Mouse (Mus musculus): Measurements from ENCODE around the gene Sec31a. TPM values are rescaled to one million over a fixed set of nuclear protein-coding genes. Genes with fewer than 3 reads are reported as not detected.

The Sec31a gene
- polyA plus RNA-seq, 1 experiment from 2014 or later, result 117 TPM

GRCm38 (mm10) chr5:100370919-100371318 is 45.1 kb downstream of the Sec31a start:
- 50% methylated on average over 1 of the region's 1 CpGs for WGBS
- Histone ChIP-seq H3K4me2 (ENCODE audit: low read depth, low read length, severe bottlenecking) (no peak overlapping the region), H3K27ac (ENCODE audit: low read depth, low read length) (no peak overlapping the region), H3K4me3 (ENCODE audit: low read depth, low read length) (no peak overlapping the region), H3K9ac (ENCODE audit: low read length) (no peak overlapping the region), H3K36me3 (ENCODE audit: control insufficient read depth, insufficient read depth, low read length) (peaks cover 8% of the 10 kb centered on the region; the same call in 1 of the 2 replicates), H3K9me3 (ENCODE audit: control insufficient read depth, low read length) (no peaks in the 10 kb centered on the region), H3K4me1 (replicated peaks; ENCODE audit: control insufficient read depth, insufficient read depth, low read length) (no peaks in the 10 kb centered on the region), H3K27me3 (ENCODE audit: control insufficient read depth, insufficient read depth, low read length) (no peaks in the 10 kb centered on the region)
- ATAC-seq (replicated peaks; ENCODE audit: low FRiP score), result no peak
- no peak for DNase-seq (ENCODE audit: low spot score)

- H3K36me3 ChIP-seq (ENCODE audit: control insufficient read depth, insufficient read depth, low read length), result peaks cover 8% of the 10 kb centered on the region; the same call in 1 of the 2 replicates
These were observed 46.1 kb downstream of the Sec31a start for GRCm38 (mm10) chr5:100369825-100370459.

GRCm38 (mm10) chr5:100369093-100369492 is 46.9 kb downstream of the Sec31a start:
- Histone ChIP-seq H3K9ac (ENCODE audit: low read length) (no peak overlapping the region), H3K4me2 (ENCODE audit: low read depth, low read length, severe bottlenecking) (no peak overlapping the region), H3K4me1 (replicated peaks; ENCODE audit: control insufficient read depth, insufficient read depth, low read length) (no peaks in the 10 kb centered on the region), H3K36me3 (ENCODE audit: control insufficient read depth, insufficient read depth, low read length) (peaks cover 4% of the 10 kb centered on the region; the same call in 1 of the 2 replicates), H3K9me3 (ENCODE audit: control insufficient read depth, low read length) (no peaks in the 10 kb centered on the region), H3K4me3 (ENCODE audit: low read depth, low read length) (no peak overlapping the region), H3K27ac (ENCODE audit: low read depth, low read length) (no peak overlapping the region), H3K27me3 (ENCODE audit: control insufficient read depth, insufficient read depth, low read length) (no peaks in the 10 kb centered on the region)
- 95% methylated on average over 6 of the region's 6 CpGs for WGBS
- DNase-seq (ENCODE audit: low spot score) (no peak), ATAC-seq (replicated peaks; ENCODE audit: low FRiP score) (no peak)

More at GRCm38 (mm10) chr5:100369825-100370459, 46.1 kb downstream of the Sec31a start:
- H3K9me3 ChIP-seq (ENCODE audit: control insufficient read depth, low read length), result no peaks in the 10 kb centered on the region
- DNase-seq (ENCODE audit: low spot score), result no peak
- H3K4me3 ChIP-seq (ENCODE audit: low read depth, low read length), result no peak overlapping the region
- WGBS, result 94% methylated on average over 11 of the region's 11 CpGs
- H3K9ac ChIP-seq (ENCODE audit: low read length), result no peak overlapping the region
- H3K4me2 ChIP-seq (ENCODE audit: low read depth, low read length, severe bottlenecking), result no peak overlapping the region
- ATAC-seq (replicated peaks; ENCODE audit: low FRiP score), result no peak
- no peak overlapping the region for H3K27ac ChIP-seq (ENCODE audit: low read depth, low read length)
- H3K27me3 ChIP-seq (ENCODE audit: control insufficient read depth, insufficient read depth, low read length), result no peaks in the 10 kb centered on the region
- no peaks in the 10 kb centered on the region for H3K4me1 ChIP-seq (replicated peaks; ENCODE audit: control insufficient read depth, insufficient read depth, low read length)

GRCm38 (mm10) chr5:100368527-100368926 is 47.5 kb downstream of the Sec31a start:
- Histone ChIP-seq H3K36me3 (ENCODE audit: control insufficient read depth, insufficient read depth, low read length) (peaks cover 4% of the 10 kb centered on the region; the same call in 1 of the 2 replicates), H3K9me3 (ENCODE audit: control insufficient read depth, low read length) (no peaks in the 10 kb centered on the region), H3K4me1 (replicated peaks; ENCODE audit: control insufficient read depth, insufficient read depth, low read length) (no peaks in the 10 kb centered on the region), H3K27me3 (ENCODE audit: control insufficient read depth, insufficient read depth, low read length) (no peaks in the 10 kb centered on the region), H3K27ac (ENCODE audit: low read depth, low read length) (no peak overlapping the region), H3K9ac (ENCODE audit: low read length) (no peak overlapping the region), H3K4me3 (ENCODE audit: low read depth, low read length) (no peak overlapping the region), H3K4me2 (ENCODE audit: low read depth, low read length, severe bottlenecking) (no peak overlapping the region)
- ATAC-seq (replicated peaks; ENCODE audit: low FRiP score) (no peak), DNase-seq (ENCODE audit: low spot score) (no peak)
- WGBS, result 93% methylated on average over 5 of the region's 5 CpGs

GRCm38 (mm10) chr5:100367051-100367450 is 49.0 kb downstream of the Sec31a start:
- DNase-seq (ENCODE audit: low spot score) (no peak), ATAC-seq (replicated peaks; ENCODE audit: low FRiP score) (no peak)
- no peak overlapping the region for H3K9ac ChIP-seq (ENCODE audit: low read length)
- no peaks in the 10 kb centered on the region for H3K4me1 ChIP-seq (replicated peaks; ENCODE audit: control insufficient read depth, insufficient read depth, low read length)
- H3K4me3 ChIP-seq (ENCODE audit: low read depth, low read length), result no peak overlapping the region
- 92% methylated on average over 2 of the region's 2 CpGs for WGBS
- H3K27me3 ChIP-seq (ENCODE audit: control insufficient read depth, insufficient read depth, low read length), result no peaks in the 10 kb centered on the region
- no peak overlapping the region for H3K27ac ChIP-seq (ENCODE audit: low read depth, low read length)
- no peaks in the 10 kb centered on the region for H3K9me3 ChIP-seq (ENCODE audit: control insufficient read depth, low read length)
- H3K4me2 ChIP-seq (ENCODE audit: low read depth, low read length, severe bottlenecking), result no peak overlapping the region
- peaks cover 3% of the 10 kb centered on the region; the same call in 1 of the 2 replicates for H3K36me3 ChIP-seq (ENCODE audit: control insufficient read depth, insufficient read depth, low read length)

- Histone ChIP-seq H3K9ac (ENCODE audit: low read length) (no peak overlapping the region), H3K36me3 (ENCODE audit: control insufficient read depth, insufficient read depth, low read length) (peaks cover 3% of the 10 kb centered on the region; the same call in 1 of the 2 replicates), H3K9me3 (ENCODE audit: control insufficient read depth, low read length) (no peaks in the 10 kb centered on the region), H3K4me2 (ENCODE audit: low read depth, low read length, severe bottlenecking) (no peak overlapping the region), H3K4me1 (replicated peaks; ENCODE audit: control insufficient read depth, insufficient read depth, low read length) (no peaks in the 10 kb centered on the region), H3K27ac (ENCODE audit: low read depth, low read length) (no peak overlapping the region), H3K4me3 (ENCODE audit: low read depth, low read length) (no peak overlapping the region), H3K27me3 (ENCODE audit: control insufficient read depth, insufficient read depth, low read length) (no peaks in the 10 kb centered on the region)
- WGBS, result 87% methylated on average over 6 of the region's 6 CpGs
- DNase-seq (ENCODE audit: low spot score) (no peak), ATAC-seq (replicated peaks; ENCODE audit: low FRiP score) (no peak)
These were observed 55.7 kb downstream of the Sec31a start for GRCm38 (mm10) chr5:100360296-100360695.

- 54% methylated on average over 8 of the region's 8 CpGs for WGBS
- Histone ChIP-seq H3K9ac (ENCODE audit: low read length) (no peak overlapping the region), H3K4me2 (ENCODE audit: low read depth, low read length, severe bottlenecking) (no peak overlapping the region), H3K9me3 (ENCODE audit: control insufficient read depth, low read length) (no peaks in the 10 kb centered on the region), H3K4me1 (replicated peaks; ENCODE audit: control insufficient read depth, insufficient read depth, low read length) (no peaks in the 10 kb centered on the region), H3K36me3 (ENCODE audit: control insufficient read depth, insufficient read depth, low read length) (peaks cover 3% of the 10 kb centered on the region; the same call in 1 of the 2 replicates), H3K27ac (ENCODE audit: low read depth, low read length) (no peak overlapping the region), H3K27me3 (ENCODE audit: control insufficient read depth, insufficient read depth, low read length) (no peaks in the 10 kb centered on the region), H3K4me3 (ENCODE audit: low read depth, low read length) (no peak overlapping the region)
- ATAC-seq (replicated peaks; ENCODE audit: low FRiP score) (no peak), DNase-seq (ENCODE audit: low spot score) (no peak)
These were observed 57.7 kb downstream of the Sec31a start for GRCm38 (mm10) chr5:100358334-100358733.

GRCm38 (mm10) chr5:100354644-100355043 is 61.4 kb downstream of the Sec31a start:
- Histone ChIP-seq H3K36me3 (ENCODE audit: control insufficient read depth, insufficient read depth, low read length) (no peaks in the 10 kb centered on the region), H3K4me1 (replicated peaks; ENCODE audit: control insufficient read depth, insufficient read depth, low read length) (0 out of 2 replicates have a peak, but pooled peaks cover 2% of the 10 kb centered on the region), H3K27ac (ENCODE audit: low read depth, low read length) (no peak overlapping the region), H3K4me3 (ENCODE audit: low read depth, low read length) (no peak overlapping the region), H3K4me2 (ENCODE audit: low read depth, low read length, severe bottlenecking) (no peak overlapping the region), H3K9me3 (ENCODE audit: control insufficient read depth, low read length) (no peaks in the 10 kb centered on the region), H3K27me3 (ENCODE audit: control insufficient read depth, insufficient read depth, low read length) (no peaks in the 10 kb centered on the region), H3K9ac (ENCODE audit: low read length) (no peak overlapping the region)
- 93% methylated on average over 20 of the region's 20 CpGs for WGBS
- no peak for ATAC-seq (replicated peaks; ENCODE audit: low FRiP score)
- DNase-seq (ENCODE audit: low spot score), result no peak
